7 mouse cellular contexts compared by ENCODE assay signal in genomic region chr8:11700060-11701032, GRCm38 (mm10). TPM values are rescaled to one million over a fixed set of nuclear protein-coding genes. Genes with fewer than 3 reads are reported as not detected.
DNase-seq lines count a peak whose midpoint lies in the region; ATAC-seq and TF ChIP-seq lines count a peak whose summit lies in the region.

No protein-coding gene starts in this region.

- no peaks in the 10 kb centered on the region for H3K9me3 ChIP-seq in embryonic facial prominence, embryonic 11.5 days (replicated peaks; ENCODE audit: control insufficient read depth, low read length)
- no peaks in the 10 kb centered on the region for H3K9me3 ChIP-seq in limb, embryonic 13.5 days
- H3K9me3 ChIP-seq in midbrain, embryonic 16.5 days (replicated peaks; ENCODE audit: control insufficient read depth, low read length, poor library complexity, severe bottlenecking), result no peaks in the 10 kb centered on the region

- intact Hi-C loops in heart, adult 2 months (cut with DNase I), result loop anchor here (2.0 to 10.0 kb wide), 5 partner anchors 68 to 246 kb away; partner anchors contain the start of gene Cars2

- TF ChIP-seq POLR2A in heart, adult 2 months (IDR thresholded peaks at IDR 0.05; ENCODE audit: insufficient read depth, low read depth, low read length), result no peak
- no peak for TF ChIP-seq POLR2A in spleen, adult 2 months (IDR thresholded peaks at IDR 0.05; ENCODE audit: low read depth, low read length)

- whole genome bisulfite sequencing in embryonic facial prominence, embryonic 11.5 days, result 40% methylated on average over 26 of the region's 26 CpGs
- 33% methylated on average over 26 of the region's 26 CpGs for WGBS in heart, adult 2 months
- WGBS in limb, embryonic 13.5 days, result 37% methylated on average over 26 of the region's 26 CpGs
- WGBS in midbrain, embryonic 16.5 days, result 35% methylated on average over 26 of the region's 26 CpGs
- 39% methylated on average over 26 of the region's 26 CpGs for WGBS in spleen, adult 2 months

- no peaks in the 10 kb centered on the region for H3K79me2 ChIP-seq in heart, adult 2 months (replicated peaks; ENCODE audit: control insufficient read depth, insufficient read depth, low read length)

- TF ChIP-seq EP300 in heart, adult 2 months (IDR thresholded peaks at IDR 0.05; ENCODE audit: insufficient read depth, low read depth, low read length), result peak; percentile 55; the same call in 1 of the 2 replicates

- peak; percentile 52; the same call in 1 of the 2 replicates for ATAC-seq in embryonic facial prominence, embryonic 11.5 days (replicated peaks; ENCODE audit: insufficient number of reproducible peaks, low FRiP score, low TSS enrichment, low read depth)
- peak; percentile 78; the same call in 1 of the 2 replicates for ATAC-seq in limb, embryonic 13.5 days (ENCODE audit: low FRiP score, low read depth)
- ATAC-seq in midbrain, embryonic 16.5 days, result peak; percentile 91

- peak; percentile 98; the same call in 1 of the 2 replicates for TF ChIP-seq CTCF in heart, adult 2 months (IDR thresholded peaks at IDR 0.05)
- TF ChIP-seq CTCF in spleen, adult 2 months (IDR thresholded peaks at IDR 0.05; ENCODE audit: extremely low read depth, insufficient read depth, insufficient read length, insufficient replicate concordance), result peak; percentile 72; the same call in 1 of the 2 replicates

- peak; percentile 90 for DNase-seq in adrenal gland, postnatal 14 days
- peak; percentile 86 for DNase-seq in embryonic facial prominence, embryonic 11.5 days (ENCODE audit: low spot score)
- peak; percentile 67 to 82 for DNase-seq in heart, adult 2 months
- DNase-seq in kidney, adult 8-10 months, result peak; percentile 72 to 83
- DNase-seq in spleen, adult 2 months (ENCODE audit: low read depth in 1 of 2, low spot score in 2 of 2), result peak in 1 of 2 experiments; percentile 52

- H3K4me3 ChIP-seq in embryonic facial prominence, embryonic 11.5 days (ENCODE audit: low read depth, low read length), result no peak overlapping the region; the same call in 1 of the 2 replicates
- no peak overlapping the region for H3K4me3 ChIP-seq in heart, adult 2 months
- H3K4me3 ChIP-seq in limb, embryonic 13.5 days, result peak overlapping the region; percentile 17; the same call in 1 of the 2 replicates
- H3K4me3 ChIP-seq in midbrain, embryonic 16.5 days (ENCODE audit: low read depth, low read length), result peak overlapping the region; percentile 27
- no peak overlapping the region for H3K4me3 ChIP-seq in spleen, adult 2 months (ENCODE audit: extremely low read depth, insufficient read depth, insufficient read length)

- no peaks in the 10 kb centered on the region for H3K4me1 ChIP-seq in embryonic facial prominence, embryonic 11.5 days (ENCODE audit: control insufficient read depth, insufficient read depth, low read length)
- H3K4me1 ChIP-seq in heart, adult 2 months (ENCODE audit: control insufficient read depth, insufficient read depth, low read length), result no peaks in the 10 kb centered on the region
- H3K4me1 ChIP-seq in limb, embryonic 13.5 days, result peaks cover 3% of the 10 kb centered on the region; the same call in 1 of the 2 replicates
- peaks cover 4% of the 10 kb centered on the region; the same call in 1 of the 2 replicates for H3K4me1 ChIP-seq in midbrain, embryonic 16.5 days (ENCODE audit: control insufficient read depth, insufficient read depth, low read length)
- no peaks in the 10 kb centered on the region for H3K4me1 ChIP-seq in spleen, adult 2 months (ENCODE audit: control insufficient read depth, insufficient read depth, insufficient read length)

- H3K27ac ChIP-seq in embryonic facial prominence, embryonic 11.5 days (replicated peaks; ENCODE audit: low read depth, low read length), result no peak overlapping the region
- no peak overlapping the region; the same call in 1 of the 2 replicates for H3K27ac ChIP-seq in heart, adult 2 months
- H3K27ac ChIP-seq in limb, embryonic 13.5 days, result no peak overlapping the region
- no peak overlapping the region for H3K27ac ChIP-seq in midbrain, embryonic 16.5 days (ENCODE audit: low read length)
- H3K27ac ChIP-seq in spleen, adult 2 months (ENCODE audit: insufficient read depth, low read length), result no peak overlapping the region

- H3K4me2 ChIP-seq in embryonic facial prominence, embryonic 11.5 days (ENCODE audit: low read depth, low read length), result peak overlapping the region; percentile 36
- H3K4me2 ChIP-seq in limb, embryonic 13.5 days (replicated peaks), result peak overlapping the region; percentile 60
- H3K4me2 ChIP-seq in midbrain, embryonic 16.5 days (ENCODE audit: low read length), result peak overlapping the region; percentile 54

- H3K36me3 ChIP-seq in embryonic facial prominence, embryonic 11.5 days (replicated peaks; ENCODE audit: control insufficient read depth, insufficient read depth, low read depth, low read length), result no peaks in the 10 kb centered on the region
- H3K36me3 ChIP-seq in heart, adult 2 months (ENCODE audit: control insufficient read depth, insufficient read depth, low read length), result no peaks in the 10 kb centered on the region
- H3K36me3 ChIP-seq in limb, embryonic 13.5 days, result no peaks in the 10 kb centered on the region
- no peaks in the 10 kb centered on the region for H3K36me3 ChIP-seq in midbrain, embryonic 16.5 days (ENCODE audit: control insufficient read depth, insufficient read depth, low read length)
- no peaks in the 10 kb centered on the region for H3K36me3 ChIP-seq in spleen, adult 2 months (ENCODE audit: control insufficient read depth, insufficient read depth, low read length)

- no peaks in the 10 kb centered on the region; the same call in 1 of the 2 replicates for H3K27me3 ChIP-seq in embryonic facial prominence, embryonic 11.5 days (ENCODE audit: control insufficient read depth, insufficient read depth, low read length)
- no peaks in the 10 kb centered on the region for H3K27me3 ChIP-seq in heart, adult 2 months (ENCODE audit: control insufficient read depth, insufficient read depth, low read length)
- peaks cover 15% of the 10 kb centered on the region for H3K27me3 ChIP-seq in limb, embryonic 13.5 days
- no peaks in the 10 kb centered on the region for H3K27me3 ChIP-seq in midbrain, embryonic 16.5 days (ENCODE audit: control insufficient read depth, insufficient read depth, low read depth, low read length)
- no peaks in the 10 kb centered on the region for H3K27me3 ChIP-seq in spleen, adult 2 months (ENCODE audit: control insufficient read depth, insufficient read depth, low read length)

- H3K9ac ChIP-seq in embryonic facial prominence, embryonic 11.5 days (replicated peaks; ENCODE audit: low read length), result peak overlapping the region; percentile 40
- H3K9ac ChIP-seq in heart, adult 2 months (ENCODE audit: low read depth, low read length), result no peak overlapping the region
- no peak overlapping the region for H3K9ac ChIP-seq in limb, embryonic 13.5 days
- H3K9ac ChIP-seq in midbrain, embryonic 16.5 days (ENCODE audit: low read depth, low read length), result peak overlapping the region; percentile 52; the same call in 1 of the 2 replicates

RNA-seq across cellular contexts. Expression of gene 1700016D06Rik, which starts 0.5 kb away (rescaled TPM):
- total RNA-seq in adrenal gland, postnatal 14 days (2021), result not detected in 2 replicates
- polyA plus RNA-seq in embryonic facial prominence, embryonic 11.5 days (2014; fragmentation: Nextera tagmentation; extraction: Ambion mirVana), result not detected in 2 replicates
- total RNA-seq in heart, adult 2 months (2021), result not detected
- not detected in 2 replicates for polyA plus RNA-seq in heart, adult 2 months (2012; rRNA removed)
- 0.11 TPM in 1 of 2 replicates, not detected in the other for polyA plus RNA-seq in limb, embryonic 13.5 days (2015; fragmentation: Nextera tagmentation; extraction: Ambion mirVana)
- not detected in 2 replicates for polyA plus RNA-seq in midbrain, embryonic 16.5 days (2015; fragmentation: Nextera tagmentation; extraction: Ambion mirVana)
- not detected in 2 replicates for polyA plus RNA-seq in spleen, adult 2 months (2012; rRNA removed)

RNA-seq across cellular contexts. Expression of gene Arhgef7, which starts 27.2 kb away (rescaled TPM):
- total RNA-seq in adrenal gland, postnatal 14 days (2021), result 54.4 and 64.5 TPM in 2 replicates
- polyA plus RNA-seq in embryonic facial prominence, embryonic 11.5 days (2014; fragmentation: Nextera tagmentation; extraction: Ambion mirVana), result 43.3 and 45.5 TPM in 2 replicates
- total RNA-seq in heart, adult 2 months (2021), result 100 to 1,000 TPM; 114 to 117 TPM
- 59.7 and 68.7 TPM in 2 replicates for polyA plus RNA-seq in heart, adult 2 months (2012; rRNA removed)
- 46.5 and 52.3 TPM in 2 replicates for polyA plus RNA-seq in limb, embryonic 13.5 days (2015; fragmentation: Nextera tagmentation; extraction: Ambion mirVana)
- polyA plus RNA-seq in midbrain, embryonic 16.5 days (2015; fragmentation: Nextera tagmentation; extraction: Ambion mirVana), result 65.6 and 67.2 TPM in 2 replicates
- 20.3 and 21.9 TPM in 2 replicates for polyA plus RNA-seq in spleen, adult 2 months (2012; rRNA removed)

Comparison
In these comparisons a context has a peak if more than half of its experiments do, and no peak if none do; other contexts are left out.
1. H3K4me3 ChIP-seq: peak in limb, embryonic 13.5 days (single experiment) and midbrain, embryonic 16.5 days (single experiment); none in embryonic facial prominence, embryonic 11.5 days (single experiment), heart, adult 2 months (single experiment) and spleen, adult 2 months (single experiment).
2. H3K9ac ChIP-seq: peak in embryonic facial prominence, embryonic 11.5 days (single experiment) and midbrain, embryonic 16.5 days (single experiment); none in heart, adult 2 months (single experiment) and limb, embryonic 13.5 days (single experiment).
3. Peak in every context shown above with its lines, with median percentiles within 50 percentile points of each other: ATAC-seq and H3K4me2 ChIP-seq.